Mouse (Mus musculus): ENCODE measurements at regions not wholly inside any gene's neighbourhood (a gene's known extent, or its start where the extent isn't known, plus 50 kb on each side); places are given as distances from the start of the nearest gene placed in this dataset.

DNA sequence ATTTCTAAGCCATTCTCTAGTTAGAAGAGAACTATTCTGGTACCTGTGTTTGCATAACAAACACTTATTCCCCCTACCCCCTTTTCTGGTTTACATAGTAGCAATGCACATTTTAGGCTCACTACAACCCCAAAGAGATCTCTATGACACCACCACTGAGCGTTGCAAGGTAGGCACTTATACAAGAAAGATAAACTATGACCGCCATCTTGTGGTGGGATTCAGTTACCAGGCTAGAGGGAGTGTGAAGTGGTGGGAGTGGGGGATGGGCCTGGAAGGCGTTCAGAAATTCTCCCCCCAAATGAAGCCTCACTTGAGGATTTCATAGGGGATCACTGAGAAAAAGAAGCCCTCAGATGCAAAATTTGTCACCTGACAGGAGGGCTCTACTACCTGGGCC, 64.4 kb upstream of the Fst start:
- ATAC-seq (ENCODE audit: insufficient number of reproducible peaks, low FRiP score, low TSS enrichment) = peak; percentile 49; the same call in 1 of the 2 replicates

DNA sequence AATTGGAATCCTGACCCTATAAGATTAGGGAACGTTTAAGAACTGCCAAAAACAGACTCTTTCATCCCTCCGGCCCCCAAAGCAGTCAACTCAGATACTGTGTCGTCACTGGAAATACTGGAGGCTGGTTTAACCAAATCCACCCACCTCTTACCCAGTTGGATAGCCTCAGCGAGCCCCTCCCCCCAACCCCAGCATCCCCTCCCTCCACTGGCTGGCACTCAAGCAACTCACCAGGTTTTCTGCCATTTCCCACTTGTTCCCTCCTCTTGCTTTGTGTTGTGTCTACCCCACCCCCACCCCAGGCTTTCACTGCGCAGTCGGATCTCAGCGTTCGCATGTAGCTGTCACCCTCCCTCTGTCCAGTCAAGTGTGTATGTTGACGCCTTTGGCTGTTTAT, 68.1 kb upstream of the Fst start:
- no peak for ATAC-seq (ENCODE audit: insufficient number of reproducible peaks, low FRiP score, low TSS enrichment)

DNA sequence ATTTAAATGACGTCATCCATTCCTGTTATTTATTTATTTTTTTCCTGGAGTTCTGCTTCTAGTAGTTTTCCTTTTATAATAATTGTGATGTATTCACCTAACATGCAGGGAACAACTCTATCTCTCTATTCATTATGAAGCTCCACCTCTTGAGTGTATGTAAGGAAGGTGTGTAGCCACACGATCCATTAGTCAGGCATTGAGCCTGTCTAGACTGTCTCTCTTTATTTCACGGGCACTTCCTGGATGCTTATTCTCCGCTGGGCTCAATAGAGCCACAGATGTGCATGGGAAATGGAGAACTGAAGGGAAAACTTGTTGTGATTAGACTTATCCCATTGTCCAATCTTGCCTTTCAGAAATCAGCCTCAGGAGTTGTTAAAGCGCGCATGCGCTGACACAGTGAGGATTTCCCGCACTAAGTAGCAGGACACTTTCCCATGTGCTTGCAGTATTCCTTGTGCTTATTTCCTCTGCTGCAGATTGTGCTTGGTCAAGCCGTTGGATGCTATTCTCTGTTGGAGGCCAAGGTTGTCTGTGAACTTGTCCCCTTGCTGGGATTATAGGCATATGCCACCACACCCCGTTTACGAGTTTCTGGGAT, 71.5 kb upstream of the Fst start:
- no peak for ATAC-seq (ENCODE audit: insufficient number of reproducible peaks, low FRiP score, low TSS enrichment)

DNA sequence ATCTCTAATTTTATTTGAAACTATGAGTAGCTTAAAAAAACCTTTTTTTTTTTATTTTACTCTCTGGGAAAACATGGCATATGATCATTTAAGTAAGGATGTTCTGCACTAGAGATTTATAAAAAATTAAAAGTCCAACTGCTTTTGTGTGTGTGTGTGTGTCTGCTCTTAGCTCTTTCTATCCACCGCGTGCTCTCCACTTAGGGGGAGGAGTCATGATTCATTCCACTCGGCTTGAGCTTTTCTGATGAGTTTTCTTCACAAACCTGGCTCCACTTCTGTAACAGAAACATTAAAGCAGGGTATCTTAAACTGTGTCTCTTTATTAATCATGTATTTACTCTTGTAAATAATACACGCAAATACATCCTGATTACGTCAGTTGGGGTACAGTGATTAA, 73.0 kb upstream of the Fst start:
- no peak for ATAC-seq (ENCODE audit: insufficient number of reproducible peaks, low FRiP score, low TSS enrichment)

DNA sequence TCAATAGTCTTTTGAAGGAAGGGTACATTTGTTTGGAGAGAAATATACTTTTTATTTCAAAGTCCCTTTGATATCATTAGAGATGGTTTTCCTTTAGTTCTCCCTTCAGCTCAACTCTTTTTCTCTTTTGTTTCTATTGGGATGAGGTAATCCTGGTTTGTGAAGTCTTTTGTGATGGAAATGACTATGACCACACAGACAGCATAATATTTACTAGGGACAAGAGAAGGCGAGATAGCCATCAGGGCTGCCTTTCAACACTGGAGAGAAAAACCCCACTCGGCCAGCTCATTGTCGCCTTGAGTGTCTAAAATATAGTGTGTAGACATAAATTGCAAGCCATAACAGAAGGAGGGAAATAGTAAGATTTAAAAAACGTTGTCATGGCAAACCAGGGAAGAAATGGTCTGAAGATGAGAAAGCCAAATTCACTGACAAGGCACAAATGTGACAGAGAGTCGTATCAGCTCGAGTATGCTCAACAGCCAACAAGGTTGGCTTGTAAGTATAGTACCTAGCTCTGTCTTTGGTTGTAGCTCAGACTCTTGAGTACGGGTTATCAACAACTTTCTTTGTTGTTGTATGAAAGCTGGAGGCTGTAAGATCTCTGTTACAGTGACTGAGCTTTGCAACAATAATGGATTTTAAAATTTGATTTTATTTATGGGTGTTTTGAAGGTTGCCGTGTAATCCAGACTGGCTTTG, 73.8 kb upstream of the Fst start:
- ATAC-seq (ENCODE audit: insufficient number of reproducible peaks, low FRiP score, low TSS enrichment) = no peak

DNA sequence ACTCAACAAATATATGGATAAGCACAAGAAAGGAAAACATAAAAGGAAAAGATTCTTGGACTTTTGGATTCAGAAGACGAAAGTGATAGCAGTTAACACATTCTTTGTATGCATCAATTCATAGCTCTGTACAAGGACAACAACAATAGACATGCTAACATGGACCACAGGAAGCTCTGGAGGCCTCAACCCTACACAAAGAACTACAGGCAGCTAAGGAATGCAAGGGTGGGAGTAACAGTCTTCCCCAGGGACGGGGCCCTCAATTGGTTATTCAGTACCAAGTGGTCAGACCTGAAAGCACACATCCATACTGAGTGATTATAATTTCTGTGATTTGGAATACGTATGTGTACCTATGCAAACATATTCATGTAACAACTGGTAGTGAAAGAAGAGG, 75.8 kb upstream of the Fst start:
- ATAC-seq (ENCODE audit: insufficient number of reproducible peaks, low FRiP score, low TSS enrichment) = no peak

DNA sequence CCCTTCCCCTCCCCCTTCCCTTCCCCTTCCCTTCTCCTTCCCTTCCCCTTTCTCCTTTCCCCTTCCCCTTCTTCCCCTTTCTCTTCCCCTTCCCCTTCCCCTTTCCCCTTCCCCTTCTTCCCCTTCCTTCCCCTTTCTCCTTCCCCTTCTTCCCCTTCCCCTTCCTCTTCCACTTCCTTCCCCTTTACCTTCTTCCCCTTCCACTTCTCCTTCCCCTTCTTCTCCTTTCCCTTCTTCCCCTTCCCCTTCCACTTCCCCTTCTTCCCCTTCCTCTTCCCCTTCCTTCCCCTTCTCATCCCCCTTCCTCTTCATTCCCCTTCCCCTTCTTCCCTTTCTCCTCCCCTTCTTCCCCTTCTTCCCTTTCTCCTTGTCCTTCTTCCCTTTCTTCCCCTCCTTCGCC, 77.0 kb upstream of the Fst start:
- no peak for ATAC-seq (ENCODE audit: insufficient number of reproducible peaks, low FRiP score, low TSS enrichment)

DNA sequence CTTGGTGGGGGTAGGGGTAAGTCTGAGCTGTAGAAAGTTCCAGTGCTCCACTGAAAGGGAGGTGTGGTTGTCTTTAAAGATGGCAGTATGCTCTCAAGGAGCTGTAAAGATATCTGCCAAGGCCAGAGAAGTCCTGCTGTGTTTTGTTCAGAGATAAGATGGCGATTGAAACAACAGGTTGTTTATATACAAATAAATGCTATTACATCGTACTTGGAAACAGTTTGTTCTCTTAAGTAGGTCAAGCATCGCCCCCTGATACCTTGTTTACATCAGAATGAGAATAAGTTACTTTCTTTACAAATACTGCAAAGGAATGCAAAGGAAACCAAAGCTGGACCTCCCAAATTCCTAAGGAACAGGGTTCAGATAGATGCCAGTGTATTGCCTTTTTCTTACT, 113.0 kb upstream of the Fst start:
- ATAC-seq (ENCODE audit: insufficient number of reproducible peaks, low FRiP score, low TSS enrichment) = no peak

DNA sequence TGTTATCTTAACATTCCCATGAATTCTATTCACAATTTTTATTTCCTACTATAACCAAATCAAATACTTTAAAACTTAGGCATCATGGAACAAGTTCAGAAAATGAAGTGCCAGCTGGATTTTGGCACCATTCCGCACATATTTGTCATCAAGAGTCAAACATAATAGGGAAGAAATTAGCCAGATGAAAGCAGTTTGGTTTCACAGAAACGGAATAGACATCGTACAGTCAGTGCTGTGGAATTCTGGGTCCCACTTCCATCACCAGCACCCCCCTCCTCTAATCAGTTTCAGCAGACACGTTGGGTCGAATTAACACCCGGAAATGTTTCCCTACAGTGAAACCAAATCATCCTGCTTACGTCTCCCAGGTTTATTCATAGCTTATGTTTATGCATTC, 125.8 kb upstream of the Fst start:
- no peak for ATAC-seq (ENCODE audit: insufficient number of reproducible peaks, low FRiP score, low TSS enrichment)

DNA sequence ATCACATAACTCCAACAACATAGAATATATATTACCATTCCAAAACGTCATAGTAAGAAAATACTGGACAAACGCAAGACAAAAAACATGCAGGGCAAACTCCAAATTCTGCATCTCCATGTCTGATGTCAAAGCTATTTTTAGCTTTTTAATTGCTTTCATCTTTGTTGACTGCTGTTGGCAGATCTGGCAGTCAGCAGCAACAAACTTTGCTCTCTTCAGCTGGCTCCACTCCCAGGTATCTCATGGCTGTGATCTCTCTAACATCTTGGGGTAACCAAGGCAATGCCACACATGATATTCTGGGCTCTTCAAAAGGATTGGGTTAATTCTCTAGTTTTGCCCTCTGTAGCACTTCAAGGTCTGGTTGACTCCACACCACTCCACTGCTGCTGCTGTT, 128.9 kb upstream of the Fst start:
- no peak for ATAC-seq (ENCODE audit: insufficient number of reproducible peaks, low FRiP score, low TSS enrichment)

DNA sequence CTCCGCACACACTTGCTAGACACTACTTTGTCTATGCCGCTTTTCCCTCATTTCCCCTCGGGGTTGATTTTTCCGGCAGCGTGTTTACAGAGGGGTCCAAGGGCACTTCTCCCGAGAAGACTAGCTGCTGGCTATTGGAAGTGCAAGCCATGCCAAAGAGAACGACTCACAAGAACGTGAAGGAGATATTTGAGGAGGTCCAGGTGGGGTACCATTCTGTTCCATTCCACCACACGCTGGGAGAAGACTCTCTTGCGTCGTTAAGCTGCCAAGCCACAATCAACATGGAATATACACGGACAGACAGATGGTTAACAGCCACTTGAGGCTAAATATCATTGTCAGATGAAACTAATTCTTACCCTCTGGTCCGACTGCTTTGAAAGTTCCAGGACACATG, 144.6 kb upstream of the Fst start:
- no peak for ATAC-seq (ENCODE audit: insufficient number of reproducible peaks, low FRiP score, low TSS enrichment)

DNA sequence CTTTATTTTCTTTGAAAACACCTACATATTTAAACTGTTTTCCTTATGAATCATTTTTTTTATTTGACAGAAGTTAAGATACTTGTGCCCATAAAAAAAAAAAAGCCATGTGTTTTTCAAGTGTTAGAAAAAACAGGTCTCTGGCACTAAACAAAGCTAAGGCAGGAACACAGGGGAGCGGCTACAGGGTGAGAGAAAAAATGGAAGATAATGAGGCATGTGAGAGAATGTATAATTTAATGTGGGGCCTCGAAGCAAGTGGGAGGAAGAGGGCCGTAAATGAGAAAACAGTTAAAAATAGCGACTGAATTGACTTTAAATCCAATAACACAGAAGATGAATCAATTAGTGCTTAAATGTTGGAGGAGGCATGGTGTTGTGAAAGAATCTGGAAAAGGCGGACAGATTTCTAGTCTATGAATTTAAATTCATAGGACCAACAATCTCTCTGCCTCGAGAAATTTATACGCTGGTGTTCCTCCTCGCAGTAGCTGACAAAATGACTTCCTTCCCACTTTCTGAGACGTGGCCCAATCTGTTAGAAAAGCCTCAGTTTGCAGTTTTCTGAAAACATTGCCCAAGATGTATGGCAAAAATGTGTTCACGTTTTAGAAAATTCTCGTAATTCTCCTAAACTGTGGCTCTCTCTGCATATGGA, 145.4 kb upstream of the Fst start:
- no peak for ATAC-seq (ENCODE audit: insufficient number of reproducible peaks, low FRiP score, low TSS enrichment)

DNA sequence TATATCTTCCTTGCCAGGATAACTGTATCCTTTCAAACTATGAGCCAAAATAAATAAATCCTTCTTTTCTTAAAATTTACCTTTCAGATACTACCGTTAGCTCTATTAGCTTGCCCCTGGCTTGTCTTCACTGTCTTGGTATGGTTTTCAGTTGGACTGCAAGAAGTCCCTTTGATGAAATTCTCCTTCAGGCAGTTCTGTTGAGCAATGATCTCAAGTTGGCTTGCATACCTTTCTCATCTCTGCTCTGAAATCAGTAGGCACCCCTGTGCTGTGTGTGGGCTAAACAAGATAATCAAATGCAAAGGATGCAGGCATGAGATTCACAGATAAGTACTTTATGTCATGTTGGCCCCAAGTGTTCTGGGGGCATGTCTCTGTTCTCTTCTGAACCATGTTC, 155.2 kb upstream of the Fst start:
- no peak for ATAC-seq (ENCODE audit: insufficient number of reproducible peaks, low FRiP score, low TSS enrichment)

DNA sequence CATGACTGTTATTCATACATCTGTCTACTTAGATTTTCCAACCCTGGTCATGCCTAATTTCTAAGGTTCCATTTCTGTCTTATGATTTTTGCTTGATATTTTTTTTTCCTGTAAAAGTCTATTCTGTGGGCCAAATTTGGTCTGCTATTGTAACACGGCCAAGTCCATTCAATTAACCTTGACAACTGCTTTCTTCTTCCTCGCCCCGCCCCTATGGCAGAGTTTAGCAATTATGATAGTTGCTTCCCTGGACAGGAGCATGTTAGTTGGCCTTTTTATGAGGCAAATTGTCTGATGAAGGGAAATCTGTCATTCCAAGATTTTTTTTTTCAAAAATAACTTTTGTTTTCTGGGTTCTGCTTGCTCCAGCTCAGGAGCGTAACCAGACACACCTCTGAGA, 160.7 kb upstream of the Fst start:
- ATAC-seq (ENCODE audit: insufficient number of reproducible peaks, low FRiP score, low TSS enrichment) = no peak

DNA sequence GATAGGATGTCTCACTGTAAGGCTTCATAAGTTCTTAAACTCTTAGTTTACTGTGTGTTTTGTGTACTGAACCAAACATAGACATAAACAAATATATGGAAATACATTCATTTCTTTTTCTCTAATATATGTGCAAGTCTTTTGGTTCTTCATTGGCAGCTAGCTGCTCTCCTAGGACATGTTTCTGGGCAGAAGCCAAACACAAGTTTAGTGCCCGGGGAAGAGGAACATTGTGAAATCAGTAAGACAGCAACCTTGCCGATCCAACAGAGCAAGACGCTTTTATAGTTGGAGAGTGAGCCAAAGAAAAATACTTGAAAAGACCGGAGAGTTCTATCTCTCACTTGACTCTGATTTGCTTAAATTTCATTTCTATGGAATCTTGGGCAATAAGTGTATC, 178.0 kb upstream of the Fst start:
- ATAC-seq (ENCODE audit: insufficient number of reproducible peaks, low FRiP score, low TSS enrichment) = no peak

DNA sequence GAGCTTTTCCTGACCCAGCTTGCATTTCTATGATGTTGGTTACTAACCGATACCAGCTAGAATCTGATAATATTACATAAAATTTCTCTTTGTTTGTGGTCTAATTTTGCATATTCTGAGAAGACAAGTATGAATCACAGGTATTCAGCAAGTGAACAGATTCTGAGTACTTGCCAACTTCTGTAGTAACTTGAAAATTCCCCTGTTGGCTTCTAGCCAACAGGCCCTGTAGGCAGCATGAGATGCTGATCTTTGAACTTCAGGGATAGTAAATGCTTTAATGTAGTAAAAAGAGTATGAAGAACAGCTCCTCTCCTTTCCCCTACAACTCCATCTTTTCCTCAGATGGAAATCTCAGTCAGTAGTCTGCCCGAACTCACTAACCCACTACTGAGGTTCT, 178.5 kb upstream of the Mocs2 start:
- no peak for ATAC-seq (ENCODE audit: insufficient number of reproducible peaks, low FRiP score, low TSS enrichment)

DNA sequence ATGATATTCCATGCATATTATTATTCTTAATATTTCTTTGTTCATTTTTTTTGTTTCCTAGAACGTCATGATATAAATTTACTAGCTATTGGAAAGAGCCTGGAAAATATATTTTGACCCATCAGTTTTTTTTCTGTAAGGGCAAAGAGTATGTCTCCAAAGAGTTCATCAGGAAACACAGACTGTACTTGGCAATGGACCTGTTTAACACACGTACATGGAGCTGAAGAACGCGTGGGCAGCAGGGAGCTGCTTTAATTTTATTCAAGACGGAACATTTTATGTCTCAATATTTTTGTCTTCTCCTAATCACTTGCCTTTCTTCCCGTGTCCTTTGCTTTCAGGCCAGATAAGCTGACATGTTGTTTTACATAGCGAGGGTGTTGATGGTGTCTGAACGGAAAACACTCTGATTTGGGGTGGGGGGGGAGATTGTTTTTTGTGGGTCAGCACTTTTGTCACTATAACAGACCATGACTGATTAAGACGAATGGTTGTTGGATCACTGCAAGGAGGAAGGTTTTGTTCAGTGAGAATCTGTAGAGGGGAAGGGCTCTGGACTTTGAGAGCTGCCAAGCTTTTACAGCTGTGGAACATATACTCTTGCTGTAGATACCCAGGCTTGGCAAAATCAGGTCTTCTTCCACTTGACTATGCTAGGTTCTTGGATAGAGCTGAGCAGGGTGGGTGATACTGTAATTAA, 176.2 kb upstream of the Mocs2 start:
- no peak for ATAC-seq (ENCODE audit: insufficient number of reproducible peaks, low FRiP score, low TSS enrichment)

DNA sequence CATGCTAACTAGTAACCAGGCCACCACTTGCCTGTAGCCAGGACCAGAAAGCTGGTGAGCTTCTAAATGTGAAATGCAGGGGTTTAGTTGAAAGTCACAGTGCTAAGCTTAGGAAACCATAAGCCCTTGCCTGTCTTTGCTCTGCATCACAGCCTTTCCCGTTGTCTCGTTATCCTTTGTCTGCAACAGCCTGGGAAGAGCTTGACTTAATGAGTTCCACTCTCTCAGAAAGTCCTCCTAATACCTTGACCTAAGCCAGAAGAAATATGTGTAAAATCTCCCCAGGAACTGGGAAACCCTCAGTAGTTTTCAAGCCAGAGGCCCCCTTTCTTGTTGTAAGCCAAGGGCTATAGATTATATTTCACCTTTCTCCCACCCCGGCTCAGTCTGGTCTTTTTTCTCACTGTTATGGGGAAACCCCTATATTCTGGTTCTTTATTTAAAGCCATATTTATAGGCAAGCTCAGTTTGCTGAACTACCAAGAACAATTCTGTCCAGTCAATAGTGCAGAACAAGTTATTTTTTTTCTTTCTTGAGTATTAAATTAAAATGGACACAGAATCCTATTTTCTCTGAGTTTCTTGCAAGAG, 175.0 kb upstream of the Mocs2 start:
- ATAC-seq (ENCODE audit: insufficient number of reproducible peaks, low FRiP score, low TSS enrichment) = no peak

DNA sequence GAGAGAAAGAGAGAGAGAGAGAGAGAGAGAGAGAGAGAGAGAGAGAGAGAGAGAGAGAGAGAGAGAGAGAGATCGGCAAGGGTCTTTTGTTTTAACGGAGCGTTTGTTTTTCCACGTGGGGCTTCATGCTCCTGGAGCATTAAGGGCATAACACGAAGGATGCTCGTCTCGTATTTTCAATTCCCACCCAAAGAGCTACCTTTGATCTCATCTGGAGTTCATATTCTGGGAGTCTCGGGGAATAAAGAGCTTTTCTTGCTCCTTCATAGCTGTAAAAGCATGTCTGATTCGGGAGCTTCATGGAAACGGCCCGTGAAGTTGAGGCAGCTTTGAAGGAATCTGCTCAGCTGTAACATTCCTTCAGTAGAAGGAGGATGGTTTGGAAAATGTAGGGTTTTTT, 174.5 kb upstream of the Mocs2 start:
- ATAC-seq (ENCODE audit: insufficient number of reproducible peaks, low FRiP score, low TSS enrichment) = no peak

DNA sequence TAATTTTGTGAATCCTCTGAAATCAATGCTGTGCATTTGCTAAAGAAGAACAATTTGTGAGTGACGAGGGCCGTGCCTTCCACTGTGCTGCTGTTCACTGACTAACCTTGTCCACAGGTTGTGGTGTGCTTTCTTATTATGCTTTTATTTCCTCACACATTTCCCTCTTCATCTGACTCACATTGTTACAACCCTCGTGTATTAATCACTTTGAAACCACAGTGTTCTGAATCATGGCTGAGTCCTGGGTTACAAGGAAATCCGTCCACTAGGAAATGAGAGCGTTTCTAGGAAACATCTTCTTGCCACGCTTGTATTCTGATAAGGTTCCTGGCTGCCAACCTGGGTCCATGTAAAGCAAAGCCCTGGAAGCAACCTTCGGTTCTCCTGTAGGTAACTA, 163.8 kb upstream of the Mocs2 start:
- no peak for ATAC-seq (ENCODE audit: insufficient number of reproducible peaks, low FRiP score, low TSS enrichment)

DNA sequence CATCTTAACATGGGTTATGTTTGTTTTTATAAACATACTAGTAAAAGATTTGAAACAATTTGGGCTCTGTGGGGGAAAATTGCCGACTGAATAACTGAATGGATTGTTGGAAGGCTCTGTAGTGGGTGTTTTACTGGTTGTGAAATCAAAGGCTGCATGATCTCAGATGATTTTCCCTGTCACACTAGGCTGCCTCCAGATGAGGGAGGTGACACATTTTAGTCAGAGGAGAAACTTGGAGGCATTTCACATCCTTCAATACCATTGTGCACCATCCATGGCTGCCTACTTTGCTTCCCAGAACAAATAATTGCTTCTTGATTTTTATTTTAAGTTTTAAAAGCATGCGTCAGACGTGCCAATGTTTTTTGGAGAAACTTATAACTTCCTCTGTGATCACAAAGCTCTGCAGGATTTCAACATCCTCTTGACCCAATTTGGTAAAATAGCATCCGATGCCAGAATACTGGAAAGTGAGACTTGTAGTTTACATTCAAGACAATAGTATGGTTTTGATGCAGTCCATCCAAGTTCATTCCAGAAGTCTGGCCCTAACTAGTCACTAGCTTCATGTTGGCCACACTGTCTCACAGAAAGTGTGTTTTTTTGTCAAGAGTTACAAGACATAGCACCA, 163.0 kb upstream of the Mocs2 start:
- ATAC-seq (ENCODE audit: insufficient number of reproducible peaks, low FRiP score, low TSS enrichment) = no peak

Data from cerebellum, adult (tissue).